Mouse (Mus musculus) CD4-positive, CD25-positive, alpha-beta regulatory T cell, adult 9 weeks (primary cell): ENCODE results near the gene Pigx. TPM values are rescaled to one million over a fixed set of nuclear protein-coding genes. Genes with fewer than 3 reads are reported as not detected.

Experiments
- polyA plus RNA-seq: library from polyadenylated mRNA; unstranded; fragments of 100-300 nt; shearing (Covaris generic); gene quantifications from one replicate; pipeline ENCODE4 v1.2.1, GENCODE M21; 2017

The Pigx gene
- 91.0 TPM for polyA plus RNA-seq

DNA sequence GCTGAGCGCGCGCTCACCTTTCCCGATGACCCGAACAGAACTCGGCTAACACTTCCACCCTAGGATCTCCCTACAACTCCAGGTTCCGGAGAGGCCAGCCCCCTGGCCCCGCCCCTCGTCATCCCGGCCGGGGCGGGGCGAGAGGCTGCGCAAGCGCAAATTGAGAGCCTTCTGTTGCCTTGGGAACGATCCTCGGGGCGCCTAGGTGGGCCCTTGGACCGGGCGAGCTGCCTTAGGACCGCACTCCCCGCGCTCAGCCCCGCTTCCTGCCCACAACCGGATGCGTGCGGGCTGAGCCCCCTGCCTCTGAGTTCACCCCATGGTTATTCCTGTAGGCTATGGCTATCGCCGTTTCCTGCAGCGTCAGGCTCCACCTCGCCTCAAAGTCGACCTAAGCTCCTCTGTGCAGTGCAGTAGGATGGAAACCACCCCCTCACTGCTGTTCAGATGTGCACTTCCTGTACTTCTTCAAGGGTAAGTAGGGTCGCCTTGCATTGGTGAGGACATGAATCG is at the start of gene Pigx, which contains the start of gene Cep19:
TSS of gene Pigx (minus strand) at position 103 of the 513 bp plus-strand sequence.
TSS of gene Cep19 (plus strand) at position 163 of the 513 bp plus-strand sequence.

DNA sequence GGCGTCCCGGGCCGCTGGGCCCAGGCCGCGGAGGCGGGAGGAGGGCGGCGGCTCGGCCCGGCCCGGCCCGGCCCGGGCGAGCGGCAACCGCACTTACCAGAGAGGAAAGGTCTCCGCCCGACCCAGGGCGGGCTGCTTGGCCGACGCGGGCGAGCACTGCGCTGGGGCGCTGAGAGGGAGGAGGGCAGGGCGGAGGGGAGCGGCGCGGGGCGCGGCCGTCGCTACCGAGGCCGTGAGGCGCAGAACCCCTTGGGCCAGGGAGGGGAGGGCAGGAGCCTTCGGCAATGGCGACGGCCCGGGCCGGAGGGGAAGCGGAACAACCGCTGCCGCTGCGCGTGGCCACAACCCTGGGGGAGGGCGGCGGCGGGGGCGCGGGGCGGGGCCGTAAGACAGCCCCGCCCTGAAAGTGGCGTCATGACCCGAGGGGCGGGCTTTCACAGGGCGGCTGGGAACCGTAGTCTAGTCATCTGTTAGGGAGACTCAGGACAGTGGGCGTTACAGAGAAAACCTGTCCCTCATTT is 20.5 kb downstream of the Pigx start, which contains the start of gene Pak2:
TSS of gene Pak2 (minus strand) at position 352 of the 521 bp plus-strand sequence.

Other genes with a start within 250 kb of the Pigx start
- gene Meltf, start 220.9 kb downstream of the Pigx start, polyA plus RNA-seq = not detected
- 0.82 TPM for gene Pigz, start 165.9 kb downstream of the Pigx start, polyA plus RNA-seq
- 3.3 TPM for gene 0610012G03Rik, start 151.2 kb downstream of the Pigx start, polyA plus RNA-seq
- 50.6 TPM for gene Ncbp2, start 151.2 kb downstream of the Pigx start, polyA plus RNA-seq
- 13.9 TPM for gene Senp5, start 96.5 kb downstream of the Pigx start, polyA plus RNA-seq
- gene Pak2, start 20.4 kb downstream of the Pigx start, polyA plus RNA-seq = 58.9 TPM
- 44.3 TPM for gene Cep19, start 60 bp upstream of the Pigx start, polyA plus RNA-seq
- 120 TPM for gene Nrros, start 65.9 kb upstream of the Pigx start, polyA plus RNA-seq
- gene Bex6, start 80.1 kb upstream of the Pigx start, polyA plus RNA-seq = not detected
- gene Fbxo45, start 147.4 kb upstream of the Pigx start, polyA plus RNA-seq = 2.5 TPM
- 25.0 TPM for gene Wdr53, start 147.5 kb upstream of the Pigx start, polyA plus RNA-seq
- not detected for gene Smco1, start 171.7 kb upstream of the Pigx start, polyA plus RNA-seq
- 12.3 TPM for gene Rnf168, start 177.7 kb upstream of the Pigx start, polyA plus RNA-seq
- 33.3 TPM for gene Ubxn7, start 232.5 kb upstream of the Pigx start, polyA plus RNA-seq